In genomic region chr16:4718753-4719518, GRCm38 (mm10) we compare ENCODE assay signal across 8 mouse cellular contexts. TPM values are rescaled to one million over a fixed set of nuclear protein-coding genes. Genes with fewer than 3 reads are reported as not detected.
A peak's percentile ranks its signal among the peaks of the same experiment; 100 is the strongest.
DNase-seq lines count a peak whose midpoint lies in the region; ATAC-seq and TF ChIP-seq lines count a peak whose summit lies in the region.

Gene Nmral1 (minus strand): TSS chr16:4719356.

- no peaks in the 10 kb centered on the region for H3K9me3 ChIP-seq in embryonic facial prominence, embryonic 10.5 days
- no peaks in the 10 kb centered on the region for H3K9me3 ChIP-seq in limb, embryonic 13.5 days
- H3K9me3 ChIP-seq in midbrain, embryonic 15.5 days: no peaks in the 10 kb centered on the region

- no peak for TF ChIP-seq POLR2A in kidney, adult 2 months (IDR thresholded peaks at IDR 0.05; ENCODE audit: low read depth, low read length)
- TF ChIP-seq POLR2A in spleen, adult 2 months (IDR thresholded peaks at IDR 0.05; ENCODE audit: low read depth, low read length): no peak

- peak within 1 kb of the TSS; percentile 66 for H3K4me2 ChIP-seq in limb, embryonic 13.5 days (replicated peaks)
- peak within 1 kb of the TSS; percentile 92 for H3K4me2 ChIP-seq in midbrain, embryonic 15.5 days

- peak within 1 kb of the TSS; percentile 98 for H3K27ac ChIP-seq in embryonic facial prominence, embryonic 10.5 days (replicated peaks)
- no peak within 1 kb of the TSS for H3K27ac ChIP-seq in kidney, adult 2 months (ENCODE audit: insufficient read depth, low read depth, low read length)
- peak within 1 kb of the TSS; percentile 92 for H3K27ac ChIP-seq in limb, embryonic 13.5 days
- H3K27ac ChIP-seq in midbrain, embryonic 15.5 days: peak within 1 kb of the TSS; percentile 92
- H3K27ac ChIP-seq in spleen, adult 2 months (ENCODE audit: insufficient read depth, low read length): peak within 1 kb of the TSS; percentile 80

- H3K27me3 ChIP-seq in embryonic facial prominence, embryonic 10.5 days (replicated peaks; ENCODE audit: low read depth, poor library complexity, severe bottlenecking): no peaks in the 10 kb centered on the region
- H3K27me3 ChIP-seq in kidney, adult 2 months (replicated peaks; ENCODE audit: control insufficient read depth, insufficient read depth, low read length): no peaks in the 10 kb centered on the region
- H3K27me3 ChIP-seq in limb, embryonic 13.5 days: no peaks in the 10 kb centered on the region
- H3K27me3 ChIP-seq in midbrain, embryonic 15.5 days (replicated peaks): no peaks in the 10 kb centered on the region
- no peaks in the 10 kb centered on the region for H3K27me3 ChIP-seq in spleen, adult 2 months (ENCODE audit: control insufficient read depth, insufficient read depth, low read length)

- DNase-seq in 3134 (ENCODE audit: extremely low read depth, insufficient read length, low spot score): peak; percentile 95
- DNase-seq in adrenal gland, postnatal 10 days: peak; percentile 69
- peak; percentile 85 for DNase-seq in embryonic facial prominence, embryonic 10.5 days (ENCODE audit: low spot score)
- peak; percentile 71 to 81 for DNase-seq in heart, adult 18-20 months
- peak; percentile 80 for DNase-seq in kidney, adult 2 months
- peak in 1 of 2 experiments; percentile 50 for DNase-seq in spleen, adult 2 months (ENCODE audit: low read depth in 1 of 2, low spot score in 2 of 2)

- peak within 1 kb of the TSS; percentile 79 for H3K9ac ChIP-seq in limb, embryonic 13.5 days
- peak within 1 kb of the TSS; percentile 82 for H3K9ac ChIP-seq in midbrain, embryonic 15.5 days

- ATAC-seq in limb, embryonic 13.5 days (ENCODE audit: low FRiP score, low read depth): peak; percentile 89
- peak; percentile 90 for ATAC-seq in midbrain, embryonic 15.5 days (replicated peaks)

- peak within 1 kb of the TSS; percentile 79 for H3K4me3 ChIP-seq in embryonic facial prominence, embryonic 10.5 days
- H3K4me3 ChIP-seq in kidney, adult 2 months (ENCODE audit: insufficient read depth, low read depth, low read length): peak within 1 kb of the TSS; percentile 66
- peak within 1 kb of the TSS; percentile 69 for H3K4me3 ChIP-seq in limb, embryonic 13.5 days
- peak within 1 kb of the TSS; percentile 83 for H3K4me3 ChIP-seq in midbrain, embryonic 15.5 days
- H3K4me3 ChIP-seq in spleen, adult 2 months (ENCODE audit: extremely low read depth, insufficient read depth, insufficient read length): peak within 1 kb of the TSS; percentile 83

- H3K4me1 ChIP-seq in embryonic facial prominence, embryonic 10.5 days: peaks cover 13% of the 10 kb centered on the region
- H3K4me1 ChIP-seq in kidney, adult 2 months (ENCODE audit: control insufficient read depth, insufficient read depth, low read length): no peaks in the 10 kb centered on the region; the same call in 1 of the 2 replicates
- peaks cover 12% of the 10 kb centered on the region for H3K4me1 ChIP-seq in limb, embryonic 13.5 days
- H3K4me1 ChIP-seq in midbrain, embryonic 15.5 days: peaks cover 9% of the 10 kb centered on the region
- H3K4me1 ChIP-seq in spleen, adult 2 months (ENCODE audit: control insufficient read depth, insufficient read depth, insufficient read length): peaks cover 9% of the 10 kb centered on the region; the same call in 1 of the 2 replicates

- H3K36me3 ChIP-seq in embryonic facial prominence, embryonic 10.5 days (replicated peaks): peaks cover 31% of the 10 kb centered on the region
- no peaks in the 10 kb centered on the region for H3K36me3 ChIP-seq in kidney, adult 2 months (ENCODE audit: control insufficient read depth, insufficient read depth, low read length)
- peaks cover 27% of the 10 kb centered on the region for H3K36me3 ChIP-seq in limb, embryonic 13.5 days
- H3K36me3 ChIP-seq in midbrain, embryonic 15.5 days (replicated peaks): peaks cover 12% of the 10 kb centered on the region; the same call in 1 of the 2 replicates
- H3K36me3 ChIP-seq in spleen, adult 2 months (ENCODE audit: control insufficient read depth, insufficient read depth, low read length): peaks cover 3% of the 10 kb centered on the region

- no peak for TF ChIP-seq CTCF in kidney, adult 2 months (conservative IDR thresholded peaks at IDR 0.05; ENCODE audit: insufficient read depth, insufficient read length, low read depth, low read length)
- no peak for TF ChIP-seq CTCF in spleen, adult 2 months (IDR thresholded peaks at IDR 0.05; ENCODE audit: extremely low read depth, insufficient read depth, insufficient read length, insufficient replicate concordance)

- 12% methylated on average over 33 of the region's 33 CpGs for WGBS in embryonic facial prominence, embryonic 10.5 days
- WGBS in kidney, adult 2 months: 7% methylated on average over 33 of the region's 33 CpGs
- WGBS in limb, embryonic 13.5 days: 6% methylated on average over 33 of the region's 33 CpGs
- 12% methylated on average over 33 of the region's 33 CpGs for WGBS in midbrain, embryonic 15.5 days
- 21% methylated on average over 33 of the region's 33 CpGs for WGBS in spleen, adult 2 months

RNA-seq across cellular contexts. Expression of gene Nmral1, which starts in this region (rescaled TPM):
- 10 to 100 TPM; 11.6 to 14.4 TPM for total RNA-seq in adrenal gland, postnatal 10 days (2021)
- 218 and 228 TPM in 2 replicates for polyA plus RNA-seq in embryonic facial prominence, embryonic 10.5 days (2016; fragmentation: Nextera tagmentation; extraction: Ambion mirVana)
- 1 to 10 TPM; 2.0 to 3.0 TPM for total RNA-seq in heart, adult 18-20 months (2021)
- polyA plus RNA-seq in kidney, adult 2 months (2012; rRNA removed): 5.7 and 6.6 TPM in 2 replicates
- 113 and 118 TPM in 2 replicates for polyA plus RNA-seq in limb, embryonic 13.5 days (2015; fragmentation: Nextera tagmentation; extraction: Ambion mirVana)
- polyA plus RNA-seq in midbrain, embryonic 15.5 days (2015; fragmentation: Nextera tagmentation; extraction: Ambion mirVana): 78.3 and 79.6 TPM in 2 replicates
- 8.7 and 9.4 TPM in 2 replicates for polyA plus RNA-seq in spleen, adult 2 months (2012; rRNA removed)
